Mouse (Mus musculus) thymus, adult 2 months (tissue): ENCODE data around the gene Ctsl.

Experiments used
- CTCF ChIP-seq: fragments of 200-500 bp; IDR thresholded peaks from 2 replicates; pipeline ENCODE4 v1.5.1; 2012; ENCODE audit warnings: mild to moderate bottlenecking, control low read depth, low read length, moderate library complexity, borderline replicate concordance; ENCODE audit not compliant: control insufficient read depth, poor library complexity, insufficient read depth; ENCODE audit errors: extremely low read depth
- POLR2A ChIP-seq: fragments of 200-500 bp; IDR thresholded peaks from 2 replicates; pipeline ENCODE4 v1.6.1; 2012; ENCODE audit warnings: mild to moderate bottlenecking, low read length, control low read depth, moderate library complexity; ENCODE audit not compliant: control insufficient read depth, poor library complexity, insufficient read depth; ENCODE audit errors: extremely low read depth

GRCm38 (mm10) chr13:64407992-64408391, 37.3 kb upstream of the Ctsl start:
- TF ChIP-seq POLR2A, result no peak
- TF ChIP-seq CTCF, result no peak
